Mouse (Mus musculus) bone marrow macrophage, adult 2 months (primary cell): ENCODE measurements around the gene Zbtb45.

Experiments
- CTCF ChIP-seq: IDR thresholded peaks from 2 replicates; pipeline ENCODE4 v1.5.1; 2012; ENCODE audit warnings: low read depth, mild to moderate bottlenecking, low read length, moderate library complexity
- POLR2A ChIP-seq: IDR thresholded peaks from 2 replicates; pipeline ENCODE4 v1.6.1; 2012; ENCODE audit warnings: mild to moderate bottlenecking, low read depth, low read length, borderline replicate concordance

- TF ChIP-seq POLR2A (no peak), CTCF (peak; percentile 23; the same call in 1 of the 2 replicates)
Observed at GRCm38 (mm10) chr7:13046084-13046483, 36.2 kb upstream of the Zbtb45 start.
